Mouse (Mus musculus) MEL (cell line): Measurements from ENCODE around the gene Dennd1a.

Source experiments
- CHD1 ChIP-seq: IDR thresholded peaks from 2 replicates; pipeline ENCODE4 v1.6.1; 2012; ENCODE audit warnings: low read depth, mild to moderate bottlenecking, inconsistent platforms, low read length, improper control_type of control experiment
- CTCF ChIP-seq, 3 experiments: IDR thresholded peaks in 2 of 3; conservative IDR thresholded peaks in 1 of 3; 2 replicates each; pipeline ENCODE4 v1.5.1; 2011 to 2012; ENCODE audit warnings: low read length in 3 of 3, low read depth in 2 of 3, mild to moderate bottlenecking in 2 of 3, improper control_type of control experiment in 1 of 3, inconsistent platforms in 1 of 3, mixed read lengths in 1 of 3, moderate library complexity in 1 of 3; ENCODE audit not compliant: control insufficient read depth in 1 of 3, insufficient read depth in 1 of 3, poor library complexity in 1 of 3, severe bottlenecking in 1 of 3
- E2F4 ChIP-seq: IDR thresholded peaks from 2 replicates; pipeline ENCODE4 v1.6.1; 2011; ENCODE audit warnings: low read depth, low read length, improper control_type of control experiment, borderline replicate concordance
- EP300 ChIP-seq, 2 experiments: IDR thresholded peaks; 2 replicates each; pipeline ENCODE4 v1.6.1; 2011; ENCODE audit warnings: improper control_type of control experiment in 2 of 2, low read length in 2 of 2, low read depth in 1 of 2, mild to moderate bottlenecking in 1 of 2
- GABPA ChIP-seq: IDR thresholded peaks from 2 replicates; pipeline ENCODE4 v1.6.1; 2012; ENCODE audit warnings: low read depth, mild to moderate bottlenecking, inconsistent platforms, low read length, improper control_type of control experiment, moderate library complexity
- GATA1 ChIP-seq: IDR thresholded peaks from 2 replicates; pipeline ENCODE4 v1.6.1; 2011; ENCODE audit warnings: low read depth, low read length, improper control_type of control experiment
- JUND ChIP-seq: IDR thresholded peaks from 2 replicates; pipeline ENCODE4 v1.6.1; 2011; ENCODE audit warnings: low read depth, mild to moderate bottlenecking, improper control_type of control experiment, low read length
- POLR2A ChIP-seq, 2 experiments: IDR thresholded peaks; 2 replicates each; pipeline ENCODE4 v1.6.1; 2011 to 2012; ENCODE audit warnings: low read length in 2 of 2, mild to moderate bottlenecking in 2 of 2, control low read depth in 1 of 2, improper control_type of control experiment in 1 of 2, low read depth in 1 of 2, moderate library complexity in 1 of 2; ENCODE audit not compliant: control insufficient read depth in 1 of 2, insufficient read depth in 1 of 2, poor library complexity in 1 of 2
- TAL1 ChIP-seq: IDR thresholded peaks from 2 replicates; pipeline ENCODE4 v1.6.1; 2012; ENCODE audit warnings: mild to moderate bottlenecking, inconsistent platforms, low read length, moderate library complexity, mixed read lengths
- UBTF ChIP-seq: IDR thresholded peaks from 2 replicates; pipeline ENCODE4 v1.6.1; 2012; ENCODE audit warnings: low read depth, mild to moderate bottlenecking, inconsistent platforms, low read length, improper control_type of control experiment, moderate library complexity, borderline replicate concordance; ENCODE audit not compliant: insufficient read depth
- USF1 ChIP-seq: IDR thresholded peaks from 2 replicates; pipeline ENCODE4 v1.6.1; 2014; ENCODE audit warnings: low read depth, mild to moderate bottlenecking, inconsistent platforms, low read length, improper control_type of control experiment, moderate library complexity
- ZC3H11A ChIP-seq: IDR thresholded peaks from 2 replicates; pipeline ENCODE4 v1.6.1; 2012; ENCODE audit warnings: low read depth, mild to moderate bottlenecking, inconsistent platforms, low read length, improper control_type of control experiment
- ZKSCAN1 ChIP-seq: IDR thresholded peaks from 2 replicates; pipeline ENCODE4 v1.6.1; 2012; ENCODE audit warnings: low read depth, mild to moderate bottlenecking, inconsistent platforms, low read length, improper control_type of control experiment, moderate library complexity
- ZMIZ1 ChIP-seq: IDR thresholded peaks from 2 replicates; pipeline ENCODE4 v1.6.1; 2012; ENCODE audit warnings: low read depth, mild to moderate bottlenecking, inconsistent platforms, low read length, improper control_type of control experiment, moderate library complexity

- no peak for TF ChIP-seq CHD1
- no peak for TF ChIP-seq JUND
- TF ChIP-seq CTCF (IDR thresholded peaks at IDR 0.05 in 2 of 3, conservative IDR thresholded peaks at IDR 0.05 in 1 of 3; ENCODE audit: control insufficient read depth in 1 of 3, insufficient read depth in 1 of 3, low read depth in 2 of 3, low read length in 3 of 3, poor library complexity in 1 of 3, severe bottlenecking in 1 of 3): no peak
- TF ChIP-seq ZKSCAN1: no peak
- no peak for TF ChIP-seq GATA1
- TF ChIP-seq POLR2A (IDR thresholded peaks at IDR 0.05; ENCODE audit: control insufficient read depth in 1 of 2, insufficient read depth in 1 of 2, low read depth in 1 of 2, low read length in 2 of 2, poor library complexity in 1 of 2): no peak
- TF ChIP-seq TAL1: no peak
- no peak for TF ChIP-seq USF1
- no peak for TF ChIP-seq EP300 (IDR thresholded peaks at IDR 0.05; ENCODE audit: low read depth in 1 of 2, low read length in 2 of 2)
- no peak for TF ChIP-seq E2F4
- no peak for TF ChIP-seq ZC3H11A
- TF ChIP-seq ZMIZ1: no peak
- no peak for TF ChIP-seq GABPA
- TF ChIP-seq UBTF: no peak
Observed at GRCm38 (mm10) chr2:38007238-38007637, 280.0 kb downstream of the Dennd1a start.
